Mouse (Mus musculus): ENCODE measurements around the gene Chil1. TPM values are rescaled to one million over a fixed set of nuclear protein-coding genes. Genes with fewer than 3 reads are reported as not detected.

Chil1 gene
- polyA plus RNA-seq, 1 experiment from 2014 or later, result 11.6 TPM

DNA sequence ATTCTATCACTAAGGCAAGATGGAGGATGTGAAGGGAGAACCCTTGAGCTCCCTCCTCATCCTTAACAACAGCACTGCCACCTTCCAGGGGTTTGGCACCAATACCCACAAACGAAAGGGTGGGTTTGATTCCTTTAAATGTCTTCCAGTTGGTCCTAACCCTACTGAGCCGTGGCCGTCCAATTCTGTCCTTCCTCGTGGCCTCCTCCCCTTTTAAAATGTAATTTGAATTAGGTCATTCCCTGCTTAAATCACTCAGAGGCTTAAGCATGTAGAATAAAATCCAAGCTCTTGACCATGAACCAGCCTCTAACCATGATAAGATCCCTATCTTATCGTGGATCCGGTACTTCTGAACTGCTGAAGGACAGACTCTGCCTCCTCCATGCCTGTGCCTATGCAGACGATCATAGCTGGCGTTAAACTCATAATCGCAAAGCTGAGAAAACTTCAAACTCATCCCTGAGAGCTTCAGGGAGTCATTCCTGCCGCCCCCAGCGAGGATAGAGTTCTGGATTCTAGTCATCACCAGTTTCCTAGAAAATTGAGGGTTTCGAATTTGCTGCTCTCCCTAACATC lies 42.8 kb downstream of the Chil1 start:
- ATAC-seq (ENCODE audit: low FRiP score, low read depth), result no peak

DNA sequence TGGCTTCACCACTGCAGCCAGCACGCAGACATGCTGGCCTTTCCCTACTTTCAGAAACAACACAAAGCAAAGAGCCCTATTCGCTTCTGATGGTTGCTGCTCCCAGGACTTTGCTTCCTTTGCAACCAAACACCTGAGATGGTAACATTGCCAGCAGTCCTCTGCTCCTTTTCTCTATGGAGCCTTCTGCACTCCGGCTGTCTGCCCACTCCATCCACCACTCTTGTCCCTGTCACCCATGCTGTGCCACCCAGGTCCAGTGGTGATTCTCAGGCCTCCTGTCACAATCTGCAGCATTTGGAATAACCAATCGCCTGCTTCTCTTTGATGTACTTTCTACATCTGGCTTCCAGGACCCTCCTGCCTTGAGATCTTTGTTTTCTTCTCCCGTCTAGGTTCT lies 43.4 kb downstream of the Chil1 start:
- no peak overlapping the region for H3K9ac ChIP-seq
- no peaks in the 10 kb centered on the region for H3K36me3 ChIP-seq
- H3K4me1 ChIP-seq, result 0 out of 2 replicates have a peak, but pooled peaks cover 4% of the 10 kb centered on the region
- H3K27ac ChIP-seq, result no peak overlapping the region
- H3K4me2 ChIP-seq (replicated peaks), result no peak overlapping the region
- no peaks in the 10 kb centered on the region; the same call in 1 of the 2 replicates for H3K27me3 ChIP-seq
- no peak for ATAC-seq (ENCODE audit: low FRiP score, low read depth)
- H3K9me3 ChIP-seq, result no peaks in the 10 kb centered on the region
- 88% methylated on average over 5 of the region's 5 CpGs for WGBS
- H3K4me3 ChIP-seq, result no peak overlapping the region

More for the DNA sequence above, 42.8 kb downstream of the Chil1 start:
- no peaks in the 10 kb centered on the region for H3K36me3 ChIP-seq
- 0 out of 2 replicates have a peak, but pooled peaks cover 4% of the 10 kb centered on the region for H3K4me1 ChIP-seq
- no peaks in the 10 kb centered on the region for H3K9me3 ChIP-seq
- H3K27ac ChIP-seq, result no peak overlapping the region
- no peak overlapping the region for H3K9ac ChIP-seq
- no peak overlapping the region for H3K4me2 ChIP-seq (replicated peaks)
- no peaks in the 10 kb centered on the region; the same call in 1 of the 2 replicates for H3K27me3 ChIP-seq
- WGBS, result 86% methylated on average over 12 of the region's 12 CpGs
- no peak overlapping the region for H3K4me3 ChIP-seq

DNA sequence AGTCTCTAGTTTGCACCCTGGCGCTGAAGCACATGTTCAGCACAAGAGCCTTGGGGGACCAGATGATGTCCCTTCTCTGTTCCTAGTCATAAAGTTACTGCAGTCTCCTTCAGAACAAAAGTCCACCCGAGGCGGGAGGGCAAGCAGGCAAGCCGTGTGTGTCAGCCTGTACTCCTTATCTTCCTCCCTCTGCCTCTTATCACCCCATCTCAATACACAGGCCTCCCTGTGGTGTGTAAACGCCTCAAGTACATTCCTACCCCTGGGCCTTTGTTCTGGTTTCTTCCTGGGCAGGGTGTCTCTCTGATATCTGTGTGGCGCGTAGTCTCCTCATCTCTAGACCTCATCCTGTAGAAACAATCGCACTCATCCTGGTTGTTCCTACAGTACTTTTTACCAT lies 44.8 kb downstream of the Chil1 start:
- no peak overlapping the region for H3K9ac ChIP-seq
- whole genome bisulfite sequencing, result 66% methylated on average over 8 of the region's 8 CpGs

DNA sequence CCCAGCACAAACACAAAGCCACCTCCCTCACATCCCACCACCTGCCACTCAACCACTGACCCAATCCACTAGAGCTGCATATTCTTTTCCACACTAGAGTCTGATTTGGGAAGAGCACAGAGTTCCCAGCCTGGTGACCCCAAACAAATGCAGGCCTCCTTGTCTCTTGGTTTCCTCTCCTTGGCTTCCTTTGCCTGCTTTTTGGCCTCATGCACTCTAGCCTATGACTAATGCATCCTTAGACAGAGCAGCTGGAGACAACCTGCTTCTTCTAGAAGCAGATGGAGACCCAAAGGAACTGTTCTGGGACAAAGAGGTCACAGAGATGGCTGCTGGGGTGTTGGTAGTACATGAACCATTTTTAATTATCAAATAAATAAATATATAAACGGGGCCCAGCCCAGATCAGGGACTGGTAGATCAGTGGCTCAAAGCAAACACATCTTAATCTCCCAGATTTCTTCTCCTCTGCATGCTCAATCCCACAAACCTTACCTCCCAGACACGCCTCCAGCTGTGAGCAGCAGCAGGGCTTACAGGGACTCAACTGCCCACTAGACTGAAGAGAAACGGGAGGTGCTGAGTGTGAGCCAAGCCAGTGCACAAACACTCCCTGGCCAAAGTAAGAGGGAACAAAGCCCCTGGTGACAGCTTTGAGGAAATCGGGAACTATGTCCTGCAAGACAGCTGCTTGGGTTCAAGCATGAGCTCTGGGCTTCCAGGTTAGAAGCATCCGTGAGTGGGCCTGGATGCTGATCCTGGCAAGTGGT lies 48.0 kb downstream of the Chil1 start:
- no peak overlapping the region for H3K4me3 ChIP-seq
- no peak for ATAC-seq (ENCODE audit: low FRiP score, low read depth)
- 69% methylated on average over 5 of the region's 5 CpGs for WGBS
- H3K4me1 ChIP-seq, result peaks cover 19% of the 10 kb centered on the region
- no peak overlapping the region for H3K27ac ChIP-seq
- H3K27me3 ChIP-seq, result peaks cover 27% of the 10 kb centered on the region
- no peak overlapping the region for H3K4me2 ChIP-seq (replicated peaks)
- H3K9ac ChIP-seq, result no peak overlapping the region
- no peaks in the 10 kb centered on the region for H3K9me3 ChIP-seq
- no peaks in the 10 kb centered on the region for H3K36me3 ChIP-seq

More for the DNA sequence above, 44.8 kb downstream of the Chil1 start:
- Histone ChIP-seq H3K4me3 (no peak overlapping the region), H3K4me2 (replicated peaks) (no peak overlapping the region), H3K27me3 (no peaks in the 10 kb centered on the region; the same call in 1 of the 2 replicates), H3K9me3 (no peaks in the 10 kb centered on the region), H3K4me1 (0 out of 2 replicates have a peak, but pooled peaks cover 4% of the 10 kb centered on the region), H3K27ac (no peak overlapping the region), H3K36me3 (no peaks in the 10 kb centered on the region)
- ATAC-seq (ENCODE audit: low FRiP score, low read depth), result no peak

DNA sequence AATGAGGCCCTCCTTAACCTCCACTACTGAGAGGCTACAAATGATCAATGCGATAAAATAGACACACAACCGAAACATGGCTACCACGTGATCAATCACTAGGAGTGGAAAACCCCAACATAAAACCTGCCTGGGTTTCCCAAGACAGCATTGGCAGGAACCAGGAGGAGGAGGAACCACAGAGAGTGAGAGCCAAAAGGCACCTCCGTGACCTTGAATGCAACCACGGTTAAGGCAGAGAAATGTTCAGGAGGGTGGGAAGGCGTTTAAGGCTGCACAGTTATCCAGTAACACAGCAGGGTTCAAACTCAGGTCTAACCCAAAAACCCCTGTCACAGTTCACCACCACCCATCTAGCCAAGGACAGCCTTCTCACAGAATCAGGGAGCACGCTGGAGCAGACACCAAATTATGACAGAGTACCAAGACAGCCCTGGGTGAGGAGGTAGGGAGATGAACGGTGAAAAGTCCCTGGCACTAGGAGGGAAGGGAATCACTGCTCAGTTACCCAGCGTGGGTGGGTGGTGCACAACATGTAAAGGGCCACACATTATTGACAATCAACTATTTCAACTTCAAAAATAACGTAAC lies 48.8 kb downstream of the Chil1 start:
- H3K9me3 ChIP-seq, result no peaks in the 10 kb centered on the region
- no peak overlapping the region for H3K9ac ChIP-seq
- H3K4me1 ChIP-seq, result peaks cover 23% of the 10 kb centered on the region
- H3K27ac ChIP-seq, result no peak overlapping the region
- H3K4me2 ChIP-seq (replicated peaks), result no peak overlapping the region
- peaks cover 34% of the 10 kb centered on the region for H3K27me3 ChIP-seq
- no peaks in the 10 kb centered on the region for H3K36me3 ChIP-seq
- 82% methylated on average over 10 of the region's 10 CpGs for WGBS
- ATAC-seq (ENCODE audit: low FRiP score, low read depth), result no peak
- H3K4me3 ChIP-seq, result no peak overlapping the region

DNA sequence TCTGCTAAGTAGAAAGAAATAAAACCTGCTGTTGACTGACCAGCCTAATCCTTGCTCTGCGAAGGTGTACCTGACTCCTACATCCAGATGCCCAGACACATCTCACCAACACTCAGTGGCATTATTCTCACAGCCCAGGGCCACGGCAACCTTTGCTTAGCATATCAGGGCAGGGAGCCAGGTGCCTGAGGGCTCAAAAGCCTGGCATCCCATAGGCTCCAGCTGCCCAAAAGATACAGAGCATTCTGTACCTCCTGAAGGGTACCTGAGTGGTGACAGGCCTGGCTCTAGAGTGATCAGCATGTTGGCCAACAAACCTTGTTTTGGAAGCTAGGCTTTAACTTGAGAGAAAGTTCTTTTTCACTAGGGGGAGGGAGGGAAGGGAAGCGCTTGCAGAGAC lies 49.3 kb downstream of the Chil1 start:
- peaks cover 40% of the 10 kb centered on the region for H3K27me3 ChIP-seq
- WGBS, result 82% methylated on average over 3 of the region's 3 CpGs
- no peak overlapping the region for H3K4me2 ChIP-seq (replicated peaks)
- H3K27ac ChIP-seq, result no peak overlapping the region
- peaks cover 23% of the 10 kb centered on the region for H3K4me1 ChIP-seq
- H3K9me3 ChIP-seq, result no peaks in the 10 kb centered on the region
- H3K9ac ChIP-seq, result no peak overlapping the region
- no peaks in the 10 kb centered on the region for H3K36me3 ChIP-seq
- no peak for ATAC-seq (ENCODE audit: low FRiP score, low read depth)
- H3K4me3 ChIP-seq, result no peak overlapping the region

DNA sequence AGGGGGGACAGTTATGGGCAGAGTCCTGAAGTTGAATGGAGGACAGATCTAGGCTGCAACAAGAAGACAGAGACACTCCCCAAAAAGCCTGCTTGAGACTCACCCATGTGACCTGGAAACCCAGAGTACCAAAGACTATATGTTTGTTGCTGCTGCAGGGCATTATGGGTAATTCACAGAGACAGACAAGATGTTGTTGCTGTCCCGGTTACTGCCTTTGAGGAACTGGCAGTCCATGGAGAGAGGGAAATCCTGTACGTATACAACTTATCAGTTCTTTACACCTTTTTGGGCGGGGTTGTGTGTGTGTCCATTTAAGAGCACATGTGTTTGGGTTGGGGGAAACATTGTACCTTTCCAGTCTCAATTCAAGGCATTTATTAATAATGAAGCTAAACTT lies 49.7 kb downstream of the Chil1 start:
- Histone ChIP-seq H3K4me1 (peaks cover 23% of the 10 kb centered on the region), H3K4me2 (replicated peaks) (no peak overlapping the region), H3K36me3 (no peaks in the 10 kb centered on the region), H3K4me3 (no peak overlapping the region), H3K27ac (no peak overlapping the region), H3K9ac (no peak overlapping the region), H3K27me3 (peaks cover 44% of the 10 kb centered on the region), H3K9me3 (no peaks in the 10 kb centered on the region)
- whole genome bisulfite sequencing, result 72% methylated on average over 3 of the region's 3 CpGs
- ATAC-seq (ENCODE audit: low FRiP score, low read depth), result no peak

DNA sequence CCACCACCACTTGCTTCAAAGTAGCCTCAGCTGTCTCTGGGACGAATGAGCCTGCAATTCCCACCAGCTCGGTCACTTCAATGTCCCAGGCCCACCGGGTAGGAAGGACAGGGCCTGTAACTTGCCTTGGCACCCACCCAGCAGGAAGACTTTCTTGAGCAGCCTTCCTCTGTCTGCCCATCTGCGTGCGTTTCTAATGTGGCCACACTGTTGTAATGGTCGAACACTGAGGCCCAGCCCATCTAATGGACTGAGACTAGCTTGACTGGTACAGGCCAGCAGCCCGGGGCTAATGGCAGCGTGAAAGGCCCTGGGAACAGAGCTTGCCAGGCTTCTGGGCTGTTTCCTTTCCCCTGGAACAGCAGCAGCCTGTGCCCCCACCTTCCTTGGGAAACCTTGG lies 50.4 kb downstream of the Chil1 start:
- no peak for ATAC-seq (ENCODE audit: low FRiP score, low read depth)

DNA sequence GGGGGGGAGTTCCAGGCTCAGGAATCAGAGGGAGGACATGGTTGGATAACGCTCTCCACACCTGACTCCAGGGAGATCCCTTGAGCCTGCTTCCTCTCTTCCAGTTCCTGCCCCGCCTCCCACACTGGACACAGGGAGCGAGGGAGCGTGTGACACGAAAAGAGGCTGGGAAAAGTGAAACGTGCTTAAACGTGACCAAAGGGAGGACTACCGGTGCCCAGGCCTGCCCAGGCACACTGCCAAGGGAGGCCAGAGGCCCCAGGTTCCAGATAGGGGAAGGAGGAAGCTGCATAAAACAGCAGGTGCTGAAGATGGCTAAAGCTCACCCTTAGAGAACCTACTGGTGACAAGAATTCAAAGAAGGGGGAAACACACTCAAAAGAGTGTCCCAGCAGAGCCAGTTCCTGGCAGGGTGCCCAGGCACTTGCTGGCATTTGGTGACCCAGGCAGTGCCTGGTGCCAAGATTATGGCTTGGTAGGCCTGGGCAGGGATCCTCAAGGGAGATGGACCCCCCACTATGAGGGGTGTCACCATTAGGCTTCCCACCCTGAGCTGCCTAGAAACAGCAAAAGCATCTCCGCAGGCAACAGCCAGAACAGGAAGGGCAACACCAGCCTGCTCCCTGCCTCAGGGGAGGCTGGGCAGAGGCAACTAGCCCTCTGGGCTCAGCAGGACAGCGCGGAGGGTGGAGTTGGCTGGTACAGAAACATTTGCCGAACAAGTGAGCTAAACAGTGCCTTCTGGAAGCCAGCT lies 51.0 kb downstream of the Chil1 start:
- Histone ChIP-seq H3K27ac (no peak overlapping the region), H3K4me3 (no peak overlapping the region), H3K9me3 (no peaks in the 10 kb centered on the region), H3K4me1 (peaks cover 23% of the 10 kb centered on the region), H3K4me2 (replicated peaks) (peak overlapping the region; percentile 95; the same call in 1 of the 2 replicates), H3K9ac (no peak overlapping the region), H3K27me3 (peaks cover 55% of the 10 kb centered on the region), H3K36me3 (no peaks in the 10 kb centered on the region)
- no peak for ATAC-seq (ENCODE audit: low FRiP score, low read depth)
- WGBS, result 56% methylated on average over 12 of the region's 12 CpGs

More for the DNA sequence above, 50.4 kb downstream of the Chil1 start:
- Histone ChIP-seq H3K4me2 (replicated peaks) (no peak overlapping the region), H3K9me3 (no peaks in the 10 kb centered on the region), H3K9ac (no peak overlapping the region), H3K27ac (no peak overlapping the region), H3K36me3 (no peaks in the 10 kb centered on the region), H3K27me3 (peaks cover 50% of the 10 kb centered on the region), H3K4me1 (peaks cover 23% of the 10 kb centered on the region), H3K4me3 (no peak overlapping the region)
- WGBS, result 76% methylated on average over 8 of the region's 8 CpGs

DNA sequence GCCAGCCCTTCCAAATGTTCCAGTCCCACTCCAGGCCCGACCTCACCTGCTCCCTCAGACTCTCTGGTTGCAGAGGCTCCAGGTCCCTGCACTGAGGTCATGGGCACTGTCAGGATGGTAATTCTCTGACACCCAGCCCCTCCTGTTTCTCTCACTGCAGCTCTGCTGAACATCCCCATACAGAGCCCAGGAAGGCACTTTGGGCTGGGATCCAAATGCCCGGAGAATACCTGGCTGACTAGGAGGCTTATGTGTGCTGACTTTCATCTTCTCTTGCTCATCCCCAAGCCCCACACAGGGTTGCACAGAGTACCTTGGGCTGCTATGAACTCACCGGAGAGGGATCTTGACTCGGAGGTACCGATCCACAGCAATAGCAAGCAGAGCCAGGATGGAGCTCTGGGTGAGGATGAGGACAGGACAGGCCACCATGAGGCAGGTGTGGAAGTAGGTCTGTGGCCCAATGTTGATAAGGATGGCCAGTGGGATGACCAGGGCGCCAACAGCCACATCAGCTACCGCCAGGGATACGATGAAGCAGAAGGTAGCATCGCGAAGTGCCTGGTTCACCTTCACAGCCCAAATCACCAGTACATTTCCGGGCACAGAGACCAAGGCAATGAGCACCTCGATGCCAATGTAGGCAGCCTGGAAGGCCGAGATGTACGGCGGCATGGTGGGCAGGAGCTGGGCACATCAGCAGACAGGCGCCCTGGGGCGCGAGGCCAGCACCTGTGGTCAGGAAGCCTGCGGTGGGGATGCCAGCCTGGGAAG lies 51.9 kb downstream of the Chil1 start:
- no peak for ATAC-seq (ENCODE audit: low FRiP score, low read depth)
- Histone ChIP-seq H3K9me3 (no peaks in the 10 kb centered on the region), H3K27me3 (peaks cover 55% of the 10 kb centered on the region), H3K36me3 (no peaks in the 10 kb centered on the region), H3K9ac (no peak overlapping the region), H3K4me1 (peaks cover 23% of the 10 kb centered on the region), H3K4me3 (peak overlapping the region; percentile 52), H3K4me2 (replicated peaks) (peak overlapping the region; percentile 95), H3K27ac (no peak overlapping the region)
- WGBS, result 47% methylated on average over 19 of the region's 19 CpGs
